Mouse (Mus musculus) embryonic facial prominence, embryonic 14.5 days (tissue): ENCODE results near the gene Lsamp. TPM values are rescaled to one million over a fixed set of nuclear protein-coding genes. Genes with fewer than 3 reads are reported as not detected.

Experiments used
- ATAC-seq: fragments of 200-750 bp; cut with Nextera tagmentation; 2 replicates; pipeline ENCODE4 v1.8.0; 2017; ENCODE audit warnings: low read depth, moderate number of reproducible peaks, moderate TSS enrichment
- DNase-seq: peaks from one replicate; pipeline ENCODE4 v3.0.0-alpha.2; 2015; ENCODE audit warnings: low spot score
- H3K27ac ChIP-seq: fragments of 300-500 bp; sonication (generic); replicated peaks from 2 replicates; pipeline ENCODE4 v1.5.1; 2014; ENCODE audit warnings: low read depth, mild to moderate bottlenecking, low read length, moderate library complexity
- H3K27me3 ChIP-seq: fragments of 300-500 bp; sonication (generic); replicated peaks from 2 replicates; pipeline ENCODE4 v1.6.1; 2014; ENCODE audit warnings: low read length; ENCODE audit not compliant: control insufficient read depth, insufficient read depth
- H3K36me3 ChIP-seq: fragments of 300-500 bp; sonication (generic); 2 replicates; pipeline ENCODE4 v1.6.1; 2014; ENCODE audit warnings: low read length, mixed read lengths; ENCODE audit not compliant: control insufficient read depth, insufficient read depth
- H3K4me1 ChIP-seq: fragments of 300-500 bp; sonication (generic); 2 replicates; pipeline ENCODE4 v1.6.1; 2014; ENCODE audit warnings: antibody characterized with exemption, low read length; ENCODE audit not compliant: control insufficient read depth, insufficient read depth
- H3K4me2 ChIP-seq: fragments of 300-500 bp; sonication (generic); 2 replicates; pipeline ENCODE4 v1.6.1; 2014; ENCODE audit warnings: low read depth, mild to moderate bottlenecking, low read length, moderate library complexity, mixed read lengths
- H3K4me3 ChIP-seq: fragments of 300-500 bp; sonication (generic); 2 replicates; pipeline ENCODE4 v1.5.1; 2014; ENCODE audit warnings: low read depth, mild to moderate bottlenecking, low read length
- H3K9ac ChIP-seq: fragments of 300-500 bp; sonication (generic); 2 replicates; pipeline ENCODE4 v1.6.1; 2014; ENCODE audit warnings: low read depth, mild to moderate bottlenecking, low read length, moderate library complexity, mixed read lengths
- H3K9me3 ChIP-seq: fragments of 300-500 bp; sonication (generic); 2 replicates; pipeline ENCODE4 v1.6.1; 2016; ENCODE audit warnings: low read length; ENCODE audit not compliant: control insufficient read depth
- WGBS: fragments of 180-500 bp; shearing (Covaris S2); extraction: QIAGEN DNeasy Blood & Tissue Kit; methylation state at CpG from one replicate; pipeline ENCODE4 v1.1.7; 2014; 5-methylcytosine and 5-hydroxymethylcytosine counted together
- polyA plus RNA-seq: library from polyadenylated mRNA; unstranded; fragments of >200 nt; fragmentation: Nextera tagmentation; extraction: Ambion mirVana; gene quantifications from 2 replicates; pipeline ENCODE4 v1.2.1, GENCODE M21; 2014

The Lsamp gene
- polyA plus RNA-seq, 1 experiment from 2014 or later = 8.9 TPM

- no peak overlapping the region for H3K9ac ChIP-seq
- no peaks in the 10 kb centered on the region for H3K4me1 ChIP-seq
- H3K27me3 ChIP-seq = no peaks in the 10 kb centered on the region
- no peak overlapping the region for H3K27ac ChIP-seq
- H3K4me3 ChIP-seq = no peak overlapping the region
- WGBS = 78% methylated on average over 5 of the region's 5 CpGs
- ATAC-seq = no peak
- H3K4me2 ChIP-seq = no peak overlapping the region
- peak; percentile 9 for DNase-seq
- no peaks in the 10 kb centered on the region for H3K36me3 ChIP-seq
- H3K9me3 ChIP-seq = no peaks in the 10 kb centered on the region
Measured at GRCm38 (mm10) chr16:40471967-40472366, 487.8 kb downstream of the Lsamp start.

- H3K27me3 ChIP-seq = no peaks in the 10 kb centered on the region
- 91% methylated on average over 2 of the region's 2 CpGs for WGBS
Measured at GRCm38 (mm10) chr16:40491606-40492005, 507.4 kb downstream of the Lsamp start.

GRCm38 (mm10) chr16:40504262-40504960 is 520.2 kb downstream of the Lsamp start:
- H3K4me1 ChIP-seq = no peaks in the 10 kb centered on the region
- ATAC-seq (peak; percentile 68; the same call in 1 of the 2 replicates), DNase-seq (peak; percentile 43)
- no peaks in the 10 kb centered on the region for H3K36me3 ChIP-seq
- H3K27ac ChIP-seq = no peak overlapping the region
- H3K9ac ChIP-seq = no peak overlapping the region
- H3K9me3 ChIP-seq = no peaks in the 10 kb centered on the region
- H3K4me3 ChIP-seq = no peak overlapping the region
- no peak overlapping the region for H3K4me2 ChIP-seq
- H3K27me3 ChIP-seq = no peaks in the 10 kb centered on the region
- 58% methylated on average over 3 of the region's 3 CpGs for WGBS

More at GRCm38 (mm10) chr16:40491606-40492005, 507.4 kb downstream of the Lsamp start:
- DNase-seq (no peak), ATAC-seq (no peak)
- no peak overlapping the region for H3K9ac ChIP-seq
- H3K27ac ChIP-seq = no peak overlapping the region
- no peak overlapping the region for H3K4me3 ChIP-seq
- H3K4me2 ChIP-seq = no peak overlapping the region
- H3K36me3 ChIP-seq = no peaks in the 10 kb centered on the region
- no peaks in the 10 kb centered on the region for H3K4me1 ChIP-seq
- H3K9me3 ChIP-seq = no peaks in the 10 kb centered on the region

GRCm38 (mm10) chr16:40509146-40510030 is 525.2 kb downstream of the Lsamp start:
- Histone ChIP-seq H3K4me2 (no peak overlapping the region), H3K27ac (no peak overlapping the region), H3K36me3 (no peaks in the 10 kb centered on the region), H3K9me3 (no peaks in the 10 kb centered on the region), H3K27me3 (no peaks in the 10 kb centered on the region), H3K4me1 (no peaks in the 10 kb centered on the region), H3K9ac (no peak overlapping the region), H3K4me3 (no peak overlapping the region)
- 77% methylated on average over 7 of the region's 7 CpGs for WGBS
- peak; percentile 59 for DNase-seq
- ATAC-seq = peak; percentile 26; the same call in 1 of the 2 replicates

- 15% methylated on average over 1 of the region's 1 CpGs for WGBS
- Histone ChIP-seq H3K4me2 (no peak overlapping the region), H3K27ac (no peak overlapping the region), H3K9me3 (no peaks in the 10 kb centered on the region), H3K27me3 (no peaks in the 10 kb centered on the region), H3K4me1 (no peaks in the 10 kb centered on the region), H3K4me3 (no peak overlapping the region), H3K36me3 (no peaks in the 10 kb centered on the region), H3K9ac (no peak overlapping the region)
- ATAC-seq (no peak), DNase-seq (no peak)
Measured at GRCm38 (mm10) chr16:40536754-40537153, 552.6 kb downstream of the Lsamp start.

GRCm38 (mm10) chr16:40549663-40550062 is 565.5 kb downstream of the Lsamp start:
- Histone ChIP-seq H3K9me3 (no peaks in the 10 kb centered on the region), H3K4me3 (no peak overlapping the region), H3K27ac (no peak overlapping the region), H3K27me3 (no peaks in the 10 kb centered on the region), H3K4me2 (no peak overlapping the region), H3K36me3 (no peaks in the 10 kb centered on the region), H3K4me1 (no peaks in the 10 kb centered on the region), H3K9ac (no peak overlapping the region)
- 83% methylated on average over 4 of the region's 4 CpGs for WGBS
- DNase-seq (no peak), ATAC-seq (no peak)

GRCm38 (mm10) chr16:40555608-40556007 is 571.4 kb downstream of the Lsamp start:
- WGBS = 62% methylated on average over 1 of the region's 1 CpGs
- H3K27ac ChIP-seq = no peak overlapping the region
- no peak for ATAC-seq
- no peaks in the 10 kb centered on the region for H3K27me3 ChIP-seq
- no peaks in the 10 kb centered on the region for H3K36me3 ChIP-seq
- H3K4me3 ChIP-seq = no peak overlapping the region
- no peak overlapping the region for H3K4me2 ChIP-seq
- H3K9ac ChIP-seq = no peak overlapping the region
- no peak for DNase-seq
- H3K4me1 ChIP-seq = no peaks in the 10 kb centered on the region
- H3K9me3 ChIP-seq = no peaks in the 10 kb centered on the region

GRCm38 (mm10) chr16:40557680-40558249 is 573.6 kb downstream of the Lsamp start:
- Histone ChIP-seq H3K4me2 (no peak overlapping the region), H3K27me3 (no peaks in the 10 kb centered on the region), H3K4me1 (no peaks in the 10 kb centered on the region), H3K27ac (no peak overlapping the region), H3K36me3 (no peaks in the 10 kb centered on the region), H3K9me3 (no peaks in the 10 kb centered on the region), H3K4me3 (no peak overlapping the region), H3K9ac (no peak overlapping the region)
- 73% methylated on average over 5 of the region's 5 CpGs for WGBS
- ATAC-seq (no peak), DNase-seq (no peak)
